Mouse (Mus musculus): ENCODE results near the gene Elk3.

DNA sequence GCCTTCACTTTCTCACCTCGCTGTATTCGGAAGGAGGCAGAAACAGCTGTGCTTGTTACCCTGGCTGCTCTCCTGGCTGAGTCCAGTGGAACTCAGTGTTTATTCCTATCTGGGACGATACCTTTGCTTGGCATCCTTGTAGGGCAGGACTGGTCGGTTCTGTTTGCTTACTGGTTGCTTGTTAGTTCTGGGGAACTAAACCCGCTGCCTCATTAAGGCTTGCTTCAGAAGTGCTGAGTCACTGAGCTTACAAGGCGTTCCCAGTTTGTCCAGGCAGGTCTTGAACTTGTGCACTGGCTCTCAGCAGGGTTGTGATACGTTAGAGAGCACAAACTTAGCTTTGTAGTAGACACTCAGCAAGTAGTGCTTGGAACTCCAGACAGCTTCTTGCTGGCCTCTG is 97.6 kb downstream of the Elk3 start:
- TF ChIP-seq CTCF (IDR thresholded peaks at IDR 0.05; ENCODE audit: borderline replicate concordance, insufficient read depth, low read length) (no peak), POLR2A (IDR thresholded peaks at IDR 0.05; ENCODE audit: low read depth, low read length) (no peak)
